16 mouse cellular contexts compared by ENCODE assay signal in the genomic region with DNA sequence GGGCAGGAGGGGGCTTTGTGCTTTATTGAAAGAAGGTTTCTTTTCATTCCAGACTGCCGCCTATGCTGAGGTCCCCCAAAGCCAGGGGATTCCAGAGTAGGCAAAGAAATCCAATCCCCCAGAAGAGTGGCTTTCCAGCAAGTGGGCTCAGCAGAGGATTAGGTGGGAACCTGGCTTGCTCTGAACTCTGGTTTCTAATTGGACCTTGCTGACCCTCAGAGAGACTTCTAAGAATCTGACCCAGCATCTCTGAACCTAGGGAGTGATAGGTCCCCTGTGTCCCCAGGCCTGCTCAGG. TPM values are rescaled to one million over a fixed set of nuclear protein-coding genes. Genes with fewer than 3 reads are reported as not detected.
A peak's percentile ranks its signal among the peaks of the same experiment; 100 is the strongest.
DNase-seq lines count a peak whose midpoint lies in the region; ATAC-seq and TF ChIP-seq lines count a peak whose summit lies in the region.
"Had no signal": no experiment of that assay in that cellular context is flagged by ENCODE, and none has a peak within 500 bp of the region (broad histone marks: within the 10 kb centered on the region; RNA-seq: fewer than 3 reads in every experiment).

No protein-coding gene starts in this region.

- H3K4me2 ChIP-seq in embryonic facial prominence, embryonic 13.5 days = peak overlapping the region; percentile 27
- H3K4me2 ChIP-seq in hindbrain, embryonic 13.5 days = no peak overlapping the region
- H3K4me2 ChIP-seq in midbrain, embryonic 12.5 days (replicated peaks) = peak overlapping the region; percentile 11
- H3K4me2 ChIP-seq: lung, embryonic 14.5 days; neural tube, embryonic 15.5 days had no signal

- peaks cover 4 to 13% of the 10 kb centered on the region in 2 experiments; a peak in 2 of 4 replicates for H3K4me1 ChIP-seq in ES-E14 (ENCODE audit: control insufficient read depth in 2 of 2, insufficient read depth in 2 of 2, low read length in 2 of 2, poor library complexity in 1 of 2)
- H3K4me1 ChIP-seq in embryonic facial prominence, embryonic 13.5 days = peaks cover 48% of the 10 kb centered on the region
- H3K4me1 ChIP-seq in hindbrain, embryonic 13.5 days (replicated peaks) = peaks cover 50% of the 10 kb centered on the region
- peaks cover 50% of the 10 kb centered on the region for H3K4me1 ChIP-seq in midbrain, embryonic 12.5 days
- H3K4me1 ChIP-seq in cerebellum, adult 2 months (ENCODE audit: control insufficient read depth, insufficient read depth, low read length) = no peaks in the 10 kb centered on the region

- H3K27ac ChIP-seq in ES-E14 (ENCODE audit: insufficient read depth, low read depth, low read length, poor library complexity, severe bottlenecking) = no peak overlapping the region
- peak overlapping the region; percentile 80 for H3K27ac ChIP-seq in embryonic facial prominence, embryonic 13.5 days
- peak overlapping the region; percentile 66 for H3K27ac ChIP-seq in hindbrain, embryonic 13.5 days
- H3K27ac ChIP-seq in midbrain, embryonic 12.5 days (replicated peaks) = peak overlapping the region; percentile 79
- no peak overlapping the region for H3K27ac ChIP-seq in cerebellum, adult 2 months (ENCODE audit: insufficient read depth, low read length)
- H3K27ac ChIP-seq: neural tube, embryonic 15.5 days had no signal

- peaks cover 8% of the 10 kb centered on the region; the same call in 1 of the 2 replicates for H3K27me3 ChIP-seq in embryonic facial prominence, embryonic 13.5 days
- H3K27me3 ChIP-seq in hindbrain, embryonic 13.5 days = peaks cover 24% of the 10 kb centered on the region
- no peaks in the 10 kb centered on the region for H3K27me3 ChIP-seq in midbrain, embryonic 12.5 days
- no peaks in the 10 kb centered on the region for H3K27me3 ChIP-seq in cerebellum, adult 2 months (ENCODE audit: control insufficient read depth, insufficient read depth, low read length)
- H3K27me3 ChIP-seq: neural tube, embryonic 15.5 days had no signal

- no peaks in the 10 kb centered on the region for H3K36me3 ChIP-seq in ES-E14 (ENCODE audit: control insufficient read depth, insufficient read depth, low read length, poor library complexity, severe bottlenecking)
- no peaks in the 10 kb centered on the region for H3K36me3 ChIP-seq in embryonic facial prominence, embryonic 13.5 days
- H3K36me3 ChIP-seq in hindbrain, embryonic 13.5 days = no peaks in the 10 kb centered on the region
- H3K36me3 ChIP-seq in midbrain, embryonic 12.5 days = no peaks in the 10 kb centered on the region
- H3K36me3 ChIP-seq: neural tube, embryonic 15.5 days had no signal

- H3K9ac ChIP-seq in ES-E14 (ENCODE audit: insufficient read depth, low read depth, low read length, poor library complexity, severe bottlenecking) = peak overlapping the region; percentile 69; the same call in 1 of the 2 replicates
- H3K9ac ChIP-seq in embryonic facial prominence, embryonic 13.5 days = no peak overlapping the region
- no peak overlapping the region for H3K9ac ChIP-seq in hindbrain, embryonic 13.5 days
- H3K9ac ChIP-seq in midbrain, embryonic 12.5 days (replicated peaks) = no peak overlapping the region
- H3K9ac ChIP-seq: lung, embryonic 14.5 days; neural tube, embryonic 15.5 days had no signal

- peak overlapping the region; percentile 41 to 46 for H3K4me3 ChIP-seq in ES-E14 (ENCODE audit: insufficient read depth in 1 of 2, low read depth in 1 of 2, low read length in 2 of 2, poor library complexity in 1 of 2, severe bottlenecking in 1 of 2)
- no peak overlapping the region for H3K4me3 ChIP-seq in embryonic facial prominence, embryonic 13.5 days
- H3K4me3 ChIP-seq in hindbrain, embryonic 13.5 days = no peak overlapping the region
- no peak overlapping the region for H3K4me3 ChIP-seq in midbrain, embryonic 12.5 days
- H3K4me3 ChIP-seq in cerebellum, adult 2 months (replicated peaks; ENCODE audit: insufficient read depth, low read depth, low read length) = no peak overlapping the region
- H3K4me3 ChIP-seq: neural tube, embryonic 15.5 days had no signal

- no peak for DNase-seq in ES-E14 (ENCODE audit: low read depth, low spot score)
- DNase-seq in cerebellum, adult 2 months = no peak
- DNase-seq in kidney, adult 9 months = no peak
- DNase-seq in gastrocnemius, postnatal 36 days = no peak
- DNase-seq: adrenal gland, postnatal 25 days; kidney, adult 8-10 months; kidney, postnatal 4 days; lung, embryonic 14.5 days; retina, postnatal 1 day had no signal

- no peak for ATAC-seq in embryonic facial prominence, embryonic 13.5 days (ENCODE audit: insufficient number of reproducible peaks, insufficient read depth, low FRiP score, low TSS enrichment, low read depth)
- ATAC-seq in hindbrain, embryonic 13.5 days (ENCODE audit: low FRiP score) = no peak
- ATAC-seq in midbrain, embryonic 12.5 days (ENCODE audit: low FRiP score, low read depth) = no peak

- no peaks in the 10 kb centered on the region for H3K9me3 ChIP-seq in ES-E14 (ENCODE audit: control insufficient read depth, insufficient read depth, low read depth, low read length)
- 0 out of 2 replicates have a peak, but pooled peaks cover 4% of the 10 kb centered on the region for H3K9me3 ChIP-seq in embryonic facial prominence, embryonic 13.5 days
- H3K9me3 ChIP-seq in hindbrain, embryonic 13.5 days = peaks cover 8% of the 10 kb centered on the region; the same call in 1 of the 2 replicates
- H3K9me3 ChIP-seq in midbrain, embryonic 12.5 days = 0 out of 2 replicates have a peak, but pooled peaks cover 6% of the 10 kb centered on the region
- H3K9me3 ChIP-seq: neural tube, embryonic 15.5 days had no signal

- WGBS in embryonic facial prominence, embryonic 13.5 days = 0% methylated on average over 1 of the region's 1 CpGs
- whole genome bisulfite sequencing in hindbrain, embryonic 13.5 days = 8% methylated on average over 1 of the region's 1 CpGs
- WGBS in midbrain, embryonic 12.5 days = 0% methylated on average over 1 of the region's 1 CpGs
- 78% methylated on average over 1 of the region's 1 CpGs for WGBS in cerebellum, adult 2 months

- TF ChIP-seq CTCF in cerebellum, adult 2 months (IDR thresholded peaks at IDR 0.05; ENCODE audit: borderline replicate concordance, insufficient read depth, low read depth, low read length) = no peak

- intact Hi-C loops in gastrocnemius, postnatal 36 days (cut with DNase I) = no loop called here

- in situ Hi-C loops in ES-E14 (cut with MboI; ENCODE audit: low sequenced_read_pairs in 2 of 2, unreplicated experiment in 2 of 2) = no loop called here

- TF ChIP-seq POLR2A in cerebellum, adult 2 months (IDR thresholded peaks at IDR 0.05; ENCODE audit: borderline replicate concordance, insufficient read depth, low read length) = no peak

TF ChIP-seq in ES-E14, 5 proteins besides CTCF, POLR2A, EP300 and RAD21:
- TF ChIP-seq CHD2 (IDR thresholded peaks at IDR 0.05; ENCODE audit: low read depth, low read length) (no peak), ZNF384 (IDR thresholded peaks at IDR 0.05; ENCODE audit: low read depth, low read length) (no peak), MAFK (IDR thresholded peaks at IDR 0.05; ENCODE audit: insufficient read depth, low read depth, low read length) (no peak), ZC3H11A (IDR thresholded peaks at IDR 0.05; ENCODE audit: borderline replicate concordance, low read depth, low read length) (no peak), HCFC1 (IDR thresholded peaks at IDR 0.05; ENCODE audit: borderline replicate concordance, insufficient read depth, low read length) (no peak)

RNA-seq across cellular contexts. Expression of gene Gm11733, which starts 8.0 kb away (rescaled TPM):
- not detected in 2 replicates for total RNA-seq in ES-E14 (2012; rRNA removed)
- polyA plus RNA-seq in embryonic facial prominence, embryonic 13.5 days (2015; fragmentation: Nextera tagmentation; extraction: Ambion mirVana) = not detected in 2 replicates
- polyA plus RNA-seq in hindbrain, embryonic 13.5 days (2015; fragmentation: Nextera tagmentation; extraction: Ambion mirVana) = not detected in 2 replicates
- not detected in 2 replicates for polyA plus RNA-seq in midbrain, embryonic 12.5 days (2016; fragmentation: Nextera tagmentation; extraction: Ambion mirVana)
- polyA plus RNA-seq in cerebellum, adult 2 months (2012; rRNA removed) = 0.06 and 0.13 TPM in 2 replicates
- not detected for total RNA-seq in gastrocnemius, postnatal 36 days (2021)
- total RNA-seq: adrenal gland, postnatal 25 days; granulocyte monocyte progenitor cell, adult 5-6 weeks; liver, adult 2 months had no signal
- polyA plus RNA-seq: liver, adult 2 months; thymus, postnatal 0 days had no signal

Comparison
In these comparisons a context has a peak if more than half of its experiments do, and no peak if none do; other contexts are left out.
1. H3K27ac ChIP-seq: peak in embryonic facial prominence, embryonic 13.5 days (single experiment), hindbrain, embryonic 13.5 days (single experiment) and midbrain, embryonic 12.5 days (single experiment); none in ES-E14 (single experiment) and cerebellum, adult 2 months (single experiment).
2. H3K4me3 ChIP-seq: peak in ES-E14 (2 of 2); none in embryonic facial prominence, embryonic 13.5 days (single experiment), hindbrain, embryonic 13.5 days (single experiment), midbrain, embryonic 12.5 days (single experiment) and cerebellum, adult 2 months (single experiment).